Mouse (Mus musculus) adrenal gland, adult 2 months (tissue): ENCODE data around the gene Cntf. TPM values are rescaled to one million over a fixed set of nuclear protein-coding genes. Genes with fewer than 3 reads are reported as not detected.

Source experiments
- DNase-seq: peaks from one replicate; pipeline ENCODE4 v3.0.0; 2021
- long read RNA-seq: library from polyadenylated mRNA; stranded (forward); transcript quantifications from one replicate; pipeline ENCODE4 v2.0.0, GENCODE M21; 2021
- polyA plus RNA-seq: library from polyadenylated mRNA; depleted of rRNA; stranded (reverse); fragments of >200 nt; gene quantifications from 2 replicates; pipeline ENCODE4 v1.2.3, GENCODE M21; 2012; rRNA removed
- total RNA-seq, 2 experiments: library from RNA; stranded (reverse); gene quantifications; 2 replicates each; pipeline ENCODE4 v1.2.3; 2021

Gene Cntf
- 1 to 10 TPM; 2.4 to 2.6 TPM for total RNA-seq
- polyA plus RNA-seq = not detected in 2 replicates
- long read RNA-seq = 0 reads

DNA sequence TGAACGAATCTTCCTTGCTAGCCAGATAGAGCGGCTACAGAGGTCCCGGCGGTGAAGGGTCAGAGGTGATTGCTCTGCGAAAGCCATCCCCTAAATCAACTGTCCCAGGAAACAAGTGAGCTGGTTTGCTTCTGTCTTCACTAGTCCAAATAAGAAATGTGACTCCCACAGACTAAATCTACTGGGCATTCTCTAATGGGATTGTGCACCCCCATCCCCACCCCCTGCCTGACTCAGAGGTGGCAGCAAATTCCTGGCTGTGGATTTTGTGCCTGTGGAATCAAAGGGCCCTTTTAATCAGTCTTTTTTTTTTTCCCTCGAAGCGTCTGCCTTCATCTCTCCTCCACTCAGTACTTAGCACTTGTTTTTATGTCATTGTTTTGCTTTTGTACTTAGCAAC lies at the start of gene Cntf:
Gene Cntf, minus strand, starts transcription at position 325 of the 400 bp plus-strand sequence.
- DNase-seq = no peak

DNA sequence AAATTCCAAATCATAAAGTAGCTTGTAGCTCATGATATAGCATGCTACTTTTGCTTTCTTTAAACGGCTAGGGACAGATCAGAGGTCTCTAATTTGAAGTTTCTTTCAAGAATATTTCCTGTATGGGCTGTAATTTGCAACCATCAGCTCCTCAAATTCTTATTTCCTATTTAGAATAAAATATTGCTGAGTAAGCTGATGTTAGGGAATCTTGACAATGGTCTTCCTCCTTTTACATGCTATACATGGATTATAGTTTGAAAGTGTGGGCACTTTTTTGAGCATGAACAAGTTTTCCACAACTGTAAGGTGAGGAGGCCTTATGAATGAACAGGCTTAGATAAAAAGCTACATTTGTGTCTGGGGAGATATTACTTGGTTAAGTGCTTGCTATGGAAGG lies 48.5 kb upstream of the Cntf start:
- DNase-seq = no peak

DNA sequence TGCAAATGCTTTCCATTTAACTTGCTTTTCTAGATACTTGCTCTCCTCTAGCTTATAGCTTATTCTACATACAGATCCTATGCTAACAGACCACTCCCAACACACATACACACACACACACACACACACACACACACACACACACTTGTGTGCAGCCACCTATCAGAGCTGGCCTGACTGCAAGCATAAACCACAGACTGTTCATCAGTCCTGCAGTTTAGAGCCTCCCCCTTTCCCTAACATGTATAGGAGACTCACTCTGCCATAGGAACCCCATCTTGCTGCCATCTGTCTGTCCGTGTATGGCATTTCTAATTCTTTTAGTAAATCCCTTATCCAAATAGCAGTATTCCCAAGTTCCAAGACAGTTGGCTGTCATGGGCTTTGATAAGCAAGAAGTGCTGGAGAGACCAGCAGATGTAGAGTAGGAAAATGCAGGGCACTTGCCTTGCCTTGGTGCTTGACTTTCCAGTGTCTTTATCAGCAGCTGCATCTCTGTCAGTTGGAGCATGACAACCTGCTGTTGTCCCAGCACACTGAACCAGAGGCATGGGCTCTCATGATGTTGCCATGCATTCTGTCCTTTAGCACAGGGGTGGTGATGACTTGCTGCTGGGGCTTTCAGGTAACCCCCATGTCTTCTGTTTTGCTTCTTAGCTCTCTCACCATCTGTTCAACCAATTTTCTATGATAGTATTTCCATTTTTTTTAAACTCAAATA lies 47.4 kb upstream of the Cntf start:
- DNase-seq = no peak

- DNase-seq = no peak
Observed at GRCm38 (mm10) chr19:12806214-12806613, 40.8 kb upstream of the Cntf start.

GRCm38 (mm10) chr19:12805730-12806129 lies 40.3 kb upstream of the Cntf start:
- peak; percentile 45 for DNase-seq

DNA sequence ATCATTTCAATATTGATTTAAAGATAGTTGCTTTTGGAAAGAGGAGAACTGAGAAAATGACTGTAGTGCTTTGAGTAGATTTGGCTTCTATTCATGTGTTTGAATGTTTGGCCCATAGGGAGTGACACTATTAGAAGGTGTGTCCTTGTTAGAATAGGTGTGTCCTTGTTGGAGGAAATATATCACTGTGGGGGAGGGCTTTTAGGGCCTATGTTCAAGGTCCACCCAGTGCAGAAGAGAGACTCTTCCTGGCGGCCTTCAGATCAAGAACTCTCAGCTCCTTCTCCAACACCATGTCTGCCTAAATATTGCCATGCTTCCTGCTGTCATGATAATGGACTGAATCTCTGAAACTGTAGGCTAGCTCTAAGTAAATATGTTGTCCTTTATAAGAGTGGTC lies 38.8 kb upstream of the Cntf start:
- no peak for DNase-seq

DNA sequence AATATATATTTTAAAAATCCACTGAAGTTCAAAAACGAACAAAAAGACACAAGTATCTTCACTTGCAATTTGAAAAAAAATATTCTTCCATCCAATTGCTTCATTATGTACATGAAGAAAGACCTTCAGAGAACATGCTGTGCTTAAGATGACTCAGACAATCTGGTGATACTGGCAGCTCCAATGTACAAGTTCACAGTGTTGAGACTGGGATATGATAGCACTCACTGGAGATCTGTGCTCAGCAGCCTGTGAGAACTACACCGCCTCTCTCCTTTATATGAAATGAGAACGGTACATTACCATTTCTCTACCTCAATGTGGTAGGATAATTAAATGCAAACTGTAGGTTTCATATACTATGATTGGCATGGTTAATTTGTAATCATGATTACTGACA lies 37.4 kb upstream of the Cntf start:
- no peak for DNase-seq

DNA sequence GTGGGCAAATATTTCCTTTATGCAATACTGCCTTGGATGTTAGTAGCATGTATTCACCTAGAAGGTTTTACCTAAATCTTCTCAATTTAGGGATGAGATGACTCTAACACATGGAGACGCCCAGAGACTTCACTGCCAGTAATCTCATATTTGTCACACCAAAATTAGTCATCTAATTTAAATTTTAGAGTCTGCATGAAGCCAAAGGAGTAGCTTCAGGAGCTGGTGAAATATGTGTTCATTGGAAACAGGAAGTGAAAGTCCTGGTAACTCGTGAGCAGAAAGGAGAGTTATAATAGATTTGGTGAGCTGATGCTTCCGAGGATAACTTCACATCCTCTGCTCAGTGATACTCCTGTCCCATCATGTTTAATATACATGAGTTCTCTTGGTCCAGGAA lies 35.6 kb upstream of the Cntf start:
- DNase-seq = no peak

DNA sequence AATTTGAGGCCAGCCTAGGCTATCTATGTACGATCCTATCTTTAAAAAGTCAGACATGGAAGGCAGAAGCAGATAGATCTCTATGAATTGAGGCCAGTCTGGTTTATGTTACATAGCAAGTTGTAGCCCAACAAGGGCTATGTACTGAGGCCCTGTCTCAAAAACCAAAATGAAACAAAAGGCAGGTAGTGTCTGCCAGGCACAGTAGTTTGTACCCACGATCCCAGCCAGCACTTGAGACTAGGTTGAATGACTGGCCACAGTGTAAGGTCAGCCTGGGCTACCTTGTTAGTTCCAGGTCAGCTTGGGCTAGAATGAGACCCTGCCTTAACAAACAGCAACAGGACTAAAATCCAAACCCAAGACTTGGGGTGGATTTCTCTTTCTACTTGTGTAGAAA lies 35.2 kb upstream of the Cntf start:
- no peak for DNase-seq

DNA sequence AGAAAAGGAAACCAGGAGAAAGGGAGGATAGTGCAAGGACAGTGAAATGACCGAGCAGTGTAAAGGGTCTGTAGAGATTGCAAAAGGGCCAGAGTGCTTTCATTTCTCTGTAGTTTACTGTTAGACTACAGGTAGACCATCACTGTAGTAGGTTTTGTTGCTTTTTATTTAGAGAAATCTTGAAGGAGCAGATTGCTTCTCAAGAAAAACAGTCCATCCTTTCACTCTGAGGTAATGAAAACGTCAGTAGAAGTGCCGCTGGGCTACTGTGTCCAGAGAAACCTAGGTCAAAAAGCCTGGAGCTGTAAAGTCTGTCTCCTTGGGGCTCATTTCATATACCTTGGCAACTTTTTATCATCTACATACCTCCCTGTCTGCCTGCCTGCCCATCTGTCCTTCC lies 33.6 kb upstream of the Cntf start:
- no peak for DNase-seq

DNA sequence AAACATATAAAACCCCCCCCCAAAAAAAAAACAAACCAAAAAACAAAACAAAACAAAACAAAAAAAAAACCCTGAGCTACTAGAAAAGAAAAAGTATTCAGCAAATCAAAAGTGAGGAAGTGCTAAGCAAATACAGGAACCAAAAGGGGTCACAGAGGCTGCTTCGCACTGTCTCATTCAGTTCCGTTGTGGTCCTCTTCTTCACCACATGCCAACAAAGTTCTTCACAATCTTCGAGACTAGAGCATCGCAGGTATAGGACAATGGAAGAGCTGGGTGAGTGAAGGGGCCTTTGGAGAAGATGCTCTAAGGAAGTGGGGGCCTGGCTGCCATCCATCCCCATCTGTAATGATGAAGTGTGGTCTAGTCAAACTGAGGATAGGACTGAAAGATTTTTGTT lies 33.0 kb upstream of the Cntf start:
- DNase-seq = no peak

DNA sequence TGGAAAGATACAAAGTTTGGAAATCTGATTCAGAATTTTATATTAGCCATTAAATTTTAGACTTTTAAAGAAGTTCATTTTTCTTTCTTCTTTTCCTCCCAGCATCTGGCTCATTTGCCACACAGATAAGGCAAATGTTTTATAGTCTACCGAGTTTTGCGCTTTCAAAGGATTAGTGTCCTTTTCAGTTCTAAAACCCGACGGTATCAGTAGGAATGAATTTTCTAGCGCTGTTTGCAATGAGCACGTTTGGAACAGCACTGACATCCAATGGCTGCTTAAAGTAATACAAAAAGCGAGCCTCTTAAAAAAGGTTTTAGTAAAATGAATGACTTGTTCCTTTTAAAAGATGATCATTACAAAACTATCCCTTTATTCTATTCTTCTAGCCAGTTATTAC lies 31.6 kb upstream of the Cntf start:
- DNase-seq = no peak

DNA sequence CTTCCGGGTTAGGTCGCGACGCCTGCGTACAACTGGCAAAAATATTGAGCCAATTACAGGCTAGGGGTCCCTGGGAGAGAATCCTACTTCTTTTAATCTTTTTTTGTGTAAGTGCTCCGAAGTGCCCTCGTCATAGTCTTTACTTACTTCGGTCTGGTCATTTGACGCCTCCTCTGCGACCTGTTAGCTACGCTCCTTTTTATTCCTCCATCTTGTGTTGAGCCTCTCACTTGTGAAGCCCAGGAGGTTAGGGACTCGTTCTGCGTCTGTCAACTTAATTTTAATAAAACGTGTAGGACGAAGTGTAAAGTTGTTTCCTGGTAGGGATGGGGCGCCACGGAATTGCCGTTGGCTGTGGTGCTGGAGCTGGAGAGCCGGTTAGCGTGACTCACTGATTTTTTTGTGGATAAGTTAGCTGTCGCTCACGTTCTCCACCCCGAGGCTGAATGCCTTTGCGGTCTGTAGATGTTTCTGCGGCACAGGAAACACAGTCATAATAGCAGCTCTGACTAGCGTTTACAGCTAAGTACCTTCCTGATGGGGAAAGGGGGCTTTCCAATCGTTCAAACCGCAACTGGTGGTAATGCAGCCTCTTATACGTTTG lies 31.0 kb upstream of the Cntf start:
- peak; percentile 80 for DNase-seq

- peak; percentile 98 for DNase-seq
Observed at GRCm38 (mm10) chr19:12795511-12796327, 30.3 kb upstream of the Cntf start, which contains the start of the genes Zfp91 and Lpxn. Gene Zfp91 (minus strand): TSS chr19:12796126. Gene Lpxn (plus strand): TSS chr19:12796193.

GRCm38 (mm10) chr19:12795110-12795509 lies 29.7 kb upstream of the Cntf start:
- DNase-seq = no peak

- peak; percentile 97 for DNase-seq
Observed at GRCm38 (mm10) chr19:12794056-12795044, 28.9 kb upstream of the Cntf start.

DNA sequence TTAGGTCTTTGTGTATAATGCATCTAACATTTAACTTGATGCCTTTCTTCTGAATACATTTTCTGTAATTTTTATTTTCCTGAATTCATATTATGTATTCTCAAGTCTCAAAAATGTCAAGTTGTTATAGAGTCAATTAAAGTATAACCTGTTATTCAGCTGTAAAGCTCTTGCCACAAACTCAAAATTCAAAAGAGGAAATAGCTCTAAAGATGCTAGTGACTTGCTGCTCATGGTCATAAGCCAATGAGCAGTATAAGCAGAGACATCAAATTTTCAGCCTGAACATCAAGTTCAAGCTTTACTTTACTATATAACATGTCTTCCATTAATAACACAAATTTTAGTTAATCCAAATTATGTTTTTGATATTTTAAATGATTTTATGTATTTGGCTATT lies 26.9 kb upstream of the Cntf start:
- no peak for DNase-seq

- no peak for DNase-seq
Observed at GRCm38 (mm10) chr19:12787721-12788120, 22.3 kb upstream of the Cntf start.

DNA sequence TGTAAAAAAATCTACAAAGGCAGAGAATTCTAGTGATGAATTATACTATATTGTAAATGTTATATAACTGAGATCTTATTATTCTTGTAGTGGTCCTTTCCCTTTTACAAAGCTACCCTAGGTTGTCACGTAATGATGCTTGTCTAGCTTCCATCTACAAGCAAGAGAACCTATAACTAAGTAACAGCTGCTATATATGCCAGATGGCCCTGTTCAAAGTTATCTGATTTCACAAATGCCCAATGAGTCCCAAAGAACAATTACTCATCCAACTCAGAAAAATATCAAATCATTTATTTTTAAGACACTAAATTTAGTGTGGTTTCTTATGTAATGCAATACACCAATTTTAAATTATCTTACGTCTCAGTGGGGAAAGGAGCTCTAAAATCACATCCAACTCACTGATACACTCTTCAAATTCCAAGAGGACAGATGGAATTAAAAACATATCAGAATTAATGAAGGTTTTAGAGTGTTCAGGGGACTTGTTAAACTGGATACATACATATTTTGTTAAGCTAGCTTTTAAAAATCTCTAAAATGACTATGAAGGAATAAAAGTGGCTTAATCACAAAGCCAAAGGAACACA lies 21.5 kb upstream of the Cntf start:
- no peak for DNase-seq

GRCm38 (mm10) chr19:12780437-12780836 lies 15.0 kb upstream of the Cntf start:
- no peak for DNase-seq

DNA sequence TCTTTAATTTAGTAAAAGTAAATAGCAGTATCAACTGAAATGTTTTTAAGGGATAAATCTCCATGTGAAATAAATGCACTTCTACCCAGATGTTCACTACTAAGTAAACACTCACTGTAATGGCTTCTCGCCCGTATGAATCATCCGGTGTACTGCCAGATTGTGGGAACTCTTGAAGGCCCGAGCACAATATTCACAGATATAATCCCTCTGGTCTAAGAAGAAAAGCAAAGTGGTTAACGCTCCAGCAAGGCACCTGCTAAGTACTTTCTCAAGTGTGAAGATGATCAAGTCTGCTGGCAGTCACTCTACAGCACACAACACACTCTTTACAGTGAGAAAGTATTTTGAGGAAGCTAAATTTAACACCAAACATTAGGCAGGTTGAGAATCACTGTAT lies 5.5 kb upstream of the Cntf start:
- peak; percentile 45 for DNase-seq
